Mouse (Mus musculus) CH12.LX (cell line): ENCODE data around the gene Usp12.

ENCODE experiments used
- HCFC1 ChIP-seq: IDR thresholded peaks from 2 replicates; pipeline ENCODE4 v1.6.1; 2012; ENCODE audit warnings: low read depth, mild to moderate bottlenecking, inconsistent platforms, low read length, improper control_type of control experiment
- POLR2AphosphoS2 ChIP-seq: IDR thresholded peaks from 2 replicates; pipeline ENCODE4 v1.6.1; 2011; ENCODE audit warnings: low read depth, low read length, improper control_type of control experiment
- TBP ChIP-seq: conservative IDR thresholded peaks from 2 replicates; pipeline ENCODE4 v1.6.1; 2011; ENCODE audit warnings: low read depth, low read length, improper control_type of control experiment
- USF1 ChIP-seq: IDR thresholded peaks from 2 replicates; pipeline ENCODE4 v1.6.1; 2014; ENCODE audit warnings: low read depth, mild to moderate bottlenecking, inconsistent platforms, low read length, improper control_type of control experiment
- ZKSCAN1 ChIP-seq: IDR thresholded peaks from 2 replicates; pipeline ENCODE4 v1.6.1; 2012; ENCODE audit warnings: low read depth, inconsistent platforms, low read length, improper control_type of control experiment, borderline replicate concordance

GRCm38 (mm10) chr5:146686954-146687353 is 107.9 kb downstream of the Usp12 start:
- TF ChIP-seq ZKSCAN1 (no peak), USF1 (no peak), HCFC1 (no peak), POLR2AphosphoS2 (no peak), TBP (no peak)
